Mouse (Mus musculus) embryo, embryonic 10.5 days (tissue): Measurements from ENCODE around the gene Arl10.
"Not testable (repeated sequence)": the region's sequence is repeated elsewhere in the genome, so short reads cannot be mapped to it uniquely, and the experiment has no call there.

Experiments used
- DNase-seq: peaks from one replicate; pipeline ENCODE4 v3.0.0-alpha.2; 2015; ENCODE audit warnings: low spot score

The Arl10 gene

DNA sequence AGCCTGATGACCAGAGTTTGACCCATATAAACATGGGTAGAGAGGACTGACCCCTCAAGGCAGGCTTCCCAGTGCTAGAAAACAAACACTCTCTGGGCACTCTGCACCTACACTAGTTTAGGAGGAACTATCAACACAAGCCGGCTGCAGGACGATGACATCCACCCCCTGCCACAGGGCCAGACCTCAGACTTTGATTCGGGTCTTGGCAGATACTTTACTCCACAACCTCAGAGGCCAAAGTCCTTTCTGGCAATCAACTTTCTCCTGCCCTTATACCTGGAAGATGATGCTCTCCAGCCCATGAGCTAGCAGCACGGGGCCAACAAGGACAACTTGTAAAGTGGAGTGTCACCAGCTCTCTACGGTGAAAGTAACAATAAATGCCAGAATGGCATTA is 8.0 kb downstream of the Arl10 start:
- no peak for DNase-seq

DNA sequence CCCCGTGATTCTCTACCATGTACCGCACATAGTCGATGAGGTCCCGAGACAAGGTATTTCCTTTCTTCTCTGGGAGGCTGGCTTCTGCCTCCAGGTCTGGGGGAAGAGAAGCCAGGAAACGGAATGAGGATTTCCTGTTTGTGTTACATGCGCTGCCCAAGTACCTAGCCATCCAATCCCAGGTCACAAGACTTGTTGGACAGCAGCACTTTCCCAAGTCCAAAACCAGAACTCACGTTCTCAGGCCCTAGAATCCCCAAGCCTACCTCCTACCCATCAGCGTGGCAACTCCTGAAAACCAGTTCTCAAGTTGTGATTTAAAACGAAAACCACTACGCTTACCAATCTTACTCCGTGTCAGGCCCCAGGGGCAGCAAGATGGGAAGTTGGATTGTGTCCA is 11.0 kb downstream of the Arl10 start:
- no peak for DNase-seq

DNA sequence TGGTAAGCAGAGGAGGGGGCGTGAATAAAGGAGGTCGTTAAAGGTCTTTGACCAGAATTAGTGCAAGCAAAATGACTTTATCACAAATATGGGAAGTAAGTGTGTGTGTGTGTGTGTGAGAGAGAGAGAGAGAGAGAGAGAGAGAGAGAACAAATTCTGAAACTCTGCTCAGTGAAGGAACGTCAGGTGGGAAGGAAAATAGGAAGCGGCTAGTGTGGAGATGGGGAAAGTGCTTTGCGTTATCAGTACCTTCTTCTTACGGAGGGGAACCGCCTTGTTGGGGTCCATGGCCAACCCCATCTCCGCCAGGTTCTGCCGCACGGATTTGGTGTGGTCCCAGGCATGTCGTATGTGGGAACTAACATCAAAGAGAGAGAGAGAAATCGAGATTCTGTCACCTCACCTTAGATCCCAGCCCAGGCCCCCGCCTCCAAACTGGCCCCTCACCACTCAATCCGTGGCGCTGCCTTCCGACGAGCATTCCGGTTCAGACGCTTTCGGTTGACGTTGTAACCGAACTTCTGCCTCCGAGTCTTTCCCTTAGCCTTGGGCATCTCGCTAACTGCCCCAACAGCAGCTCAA is 14.7 kb downstream of the Arl10 start:
- peak; percentile 24 for DNase-seq

DNA sequence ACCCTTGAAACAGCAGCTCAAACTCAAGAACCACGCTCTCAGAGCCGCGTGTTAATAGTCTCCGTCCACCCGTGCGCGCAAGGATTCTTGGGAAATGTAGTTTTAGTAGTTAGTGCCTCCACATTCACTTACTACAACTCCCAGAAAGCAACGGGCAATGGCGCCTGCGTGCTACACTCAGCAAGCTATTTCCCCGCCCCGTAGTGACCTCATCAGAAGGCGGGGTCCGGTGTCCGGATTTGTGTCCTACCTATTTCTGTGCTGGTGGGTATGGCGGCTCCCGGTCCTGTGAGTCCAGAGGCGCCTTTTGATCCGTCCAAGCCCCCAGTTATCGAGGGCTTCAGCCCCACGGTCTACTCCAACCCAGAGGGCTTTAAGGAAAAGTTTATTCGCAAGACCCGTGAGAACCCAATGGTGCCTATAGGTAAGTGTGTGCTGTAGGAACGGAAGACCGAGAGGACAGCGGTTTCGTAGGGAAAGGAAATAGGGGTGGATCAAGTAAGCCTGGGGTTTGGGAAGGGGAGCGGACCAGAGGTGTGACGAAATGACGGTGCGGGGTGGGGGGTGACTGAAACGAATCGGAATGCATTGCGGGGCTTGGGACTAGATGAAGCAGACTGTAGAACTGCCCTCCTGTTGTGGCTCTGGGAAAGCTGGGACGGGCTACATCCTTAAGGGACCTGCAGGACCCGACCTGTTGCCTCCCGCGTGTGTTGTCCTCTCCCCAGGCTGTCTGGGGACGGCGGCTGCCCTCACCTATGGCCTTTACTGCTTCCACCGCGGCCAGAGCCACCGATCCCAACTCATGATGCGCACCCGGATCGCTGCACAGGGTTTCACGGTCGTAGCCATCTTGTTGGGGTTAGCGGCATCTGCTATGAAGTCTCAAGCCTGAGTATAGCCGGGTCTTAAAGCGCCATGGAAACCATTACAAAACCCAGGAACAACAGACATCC is 15.5 kb downstream of the Arl10 start, which contains the start of the genes Nop16 and Higd2a:
Gene Nop16 (minus strand): TSS at position 95 of the 956 bp plus-strand sequence.
Gene Higd2a (plus strand): TSS at position 212 of the 956 bp plus-strand sequence.
- DNase-seq = peak; percentile 100

DNA sequence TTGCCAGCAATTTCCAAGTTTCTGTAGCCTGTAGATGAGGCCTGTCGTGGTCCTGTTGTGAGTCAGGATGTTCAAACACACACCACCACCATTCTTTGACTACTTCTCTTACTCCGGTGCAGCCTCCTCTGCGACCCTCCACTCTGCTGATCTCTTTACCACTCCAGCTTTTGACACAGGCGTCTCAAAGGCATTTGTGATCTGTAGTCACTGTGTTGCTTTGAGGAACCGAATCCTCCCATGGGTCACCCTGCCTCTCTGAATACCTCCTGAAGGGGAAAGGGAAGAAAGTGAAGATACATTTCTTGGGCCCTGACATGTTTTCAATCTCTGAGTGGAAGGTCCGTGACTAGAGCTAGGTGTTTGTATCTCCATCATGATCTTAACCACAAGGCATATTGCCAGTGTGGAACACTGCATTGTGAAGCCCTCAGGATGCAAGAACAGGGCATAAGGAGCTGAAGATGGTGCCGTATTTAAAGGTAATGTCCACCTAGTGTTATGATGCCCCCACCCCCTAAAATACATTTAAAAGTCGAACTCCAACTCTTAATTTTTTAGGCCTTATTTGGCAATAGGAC is 17.1 kb downstream of the Arl10 start:
- DNase-seq = no peak

DNA sequence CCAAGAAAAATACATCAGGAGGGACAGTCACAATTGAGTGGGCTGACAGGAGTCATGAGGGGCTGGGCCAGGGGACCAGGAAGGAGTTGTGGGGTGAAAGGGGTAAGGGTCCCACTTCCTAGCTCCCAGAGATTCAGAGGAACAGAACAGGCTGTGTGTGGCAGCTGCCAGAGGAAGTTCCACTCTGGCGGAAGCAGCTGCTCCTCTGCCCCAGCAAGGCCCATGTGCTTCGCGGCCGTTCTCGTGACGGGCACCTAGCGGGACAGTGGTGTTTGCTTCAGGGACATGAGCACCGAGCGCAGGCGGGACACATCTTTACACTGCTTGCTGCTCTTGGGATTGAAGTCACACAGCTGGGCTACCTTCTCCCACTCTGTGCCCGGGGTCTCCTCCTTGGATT is 18.8 kb downstream of the Arl10 start:
- no peak for DNase-seq

DNA sequence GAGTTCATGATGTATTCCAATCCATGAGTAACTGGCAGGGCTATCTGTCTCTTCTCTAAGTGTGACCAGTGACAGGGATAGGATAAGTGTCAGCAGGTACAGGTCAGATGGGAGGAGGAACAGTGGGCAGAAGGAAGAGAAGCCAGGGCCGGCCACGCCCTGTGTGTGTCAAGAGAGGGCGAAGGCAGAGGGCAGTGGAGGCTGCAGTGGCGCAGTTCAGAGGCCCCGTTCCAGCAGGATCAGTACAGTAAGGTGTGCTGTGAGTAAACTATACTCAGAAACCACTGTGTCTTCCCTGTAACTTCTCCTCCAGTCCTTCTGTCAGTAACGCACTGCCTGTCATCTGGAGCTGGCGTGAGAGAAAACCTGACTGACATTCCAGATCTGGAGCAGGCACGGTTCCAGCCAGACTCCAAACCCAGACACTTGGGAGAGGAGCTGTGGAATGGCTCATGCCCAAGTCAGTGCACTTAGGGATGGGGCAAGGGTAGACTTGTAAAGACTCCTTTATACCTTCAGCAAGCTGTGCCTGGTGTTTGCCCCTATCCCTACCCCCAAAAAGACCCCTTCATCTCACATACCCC is 21.4 kb downstream of the Arl10 start:
- no peak for DNase-seq

DNA sequence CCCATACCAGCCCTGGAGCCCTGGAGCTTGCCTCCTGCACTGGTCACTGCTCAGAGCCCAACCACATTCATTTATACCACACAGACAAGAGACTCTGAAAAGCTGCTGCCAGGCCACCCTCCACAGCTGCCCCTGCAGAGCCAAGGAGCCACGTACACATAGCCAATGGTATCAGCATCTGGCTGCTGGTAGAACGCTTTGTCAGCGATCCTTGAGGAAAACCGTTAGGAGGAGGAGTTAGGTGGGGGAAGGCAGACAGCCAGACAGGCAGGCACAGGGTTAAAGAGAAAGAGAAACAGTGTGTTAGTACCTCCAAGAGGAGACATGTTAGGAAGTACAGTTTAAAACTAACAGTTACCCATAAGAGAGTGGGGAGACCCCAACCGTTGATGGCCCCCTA is 22.1 kb downstream of the Arl10 start:
- no peak for DNase-seq

DNA sequence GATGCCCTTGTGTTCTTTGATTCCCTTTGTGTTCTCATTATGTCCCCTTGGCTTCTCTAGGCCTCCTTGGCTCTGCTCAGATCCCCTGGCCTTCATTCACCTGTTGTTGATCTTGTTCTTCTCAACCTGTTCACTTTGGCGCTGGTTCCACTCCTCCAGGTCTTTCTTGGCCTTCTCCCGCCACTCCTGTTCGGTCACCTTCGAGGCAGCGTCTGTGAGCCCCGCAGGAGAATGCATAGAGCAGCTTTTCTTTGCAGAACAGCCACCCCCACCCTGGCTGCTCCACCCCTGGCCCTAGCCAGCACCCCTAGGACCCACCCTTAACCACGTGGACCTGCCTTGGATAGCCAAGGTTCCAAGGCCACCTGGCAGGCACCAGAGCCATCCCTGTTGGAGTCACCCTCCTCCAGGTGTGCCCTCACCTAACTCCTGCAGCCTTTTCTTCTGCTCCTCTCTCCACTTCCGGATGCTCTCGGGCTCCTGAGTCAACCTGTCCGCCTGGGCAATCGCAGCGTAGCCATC is 23.9 kb downstream of the Arl10 start:
- DNase-seq = no peak

DNA sequence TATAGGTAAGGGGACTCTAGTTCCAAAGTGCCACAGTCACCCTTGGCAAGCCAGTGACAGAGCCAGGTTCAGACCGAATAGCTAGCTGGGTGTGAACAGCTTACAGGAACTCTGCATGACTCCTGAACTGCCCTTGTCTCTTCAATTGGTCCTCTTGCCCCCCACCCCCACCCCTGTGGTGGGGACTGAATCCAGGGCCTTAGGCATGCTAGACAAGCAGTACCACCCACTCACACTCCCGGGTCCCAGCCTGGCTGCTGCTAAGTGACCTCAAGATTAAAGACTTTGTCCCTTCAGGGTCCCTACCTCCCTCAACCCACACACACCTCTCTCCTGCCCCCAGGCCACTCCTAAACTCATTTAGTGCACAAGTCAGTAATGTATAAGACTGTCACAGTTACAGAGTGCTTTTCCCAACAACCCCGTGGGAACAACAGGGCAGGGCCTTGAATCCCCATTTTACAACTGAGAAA is 27.9 kb downstream of the Arl10 start:
- DNase-seq = no peak

DNA sequence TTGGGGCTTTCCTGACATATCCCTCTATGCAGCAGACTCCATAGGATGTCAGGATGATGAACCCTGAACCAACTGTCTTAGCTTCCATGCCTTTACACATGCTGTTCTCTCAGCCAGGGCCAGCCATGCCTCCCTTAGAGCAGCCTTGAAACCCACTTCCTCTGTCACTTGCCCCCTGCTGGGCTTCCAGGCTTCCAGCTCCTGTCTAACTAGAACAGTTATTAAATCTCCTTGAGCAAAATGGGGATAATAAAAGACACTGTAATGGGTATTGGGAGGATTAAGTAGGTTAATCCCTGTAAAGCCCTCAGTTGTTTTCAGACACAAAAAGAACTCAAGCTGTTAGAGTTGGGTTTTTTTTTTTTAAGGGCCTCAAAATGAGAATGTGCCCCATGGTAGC is 28.7 kb downstream of the Arl10 start:
- DNase-seq = no peak

DNA sequence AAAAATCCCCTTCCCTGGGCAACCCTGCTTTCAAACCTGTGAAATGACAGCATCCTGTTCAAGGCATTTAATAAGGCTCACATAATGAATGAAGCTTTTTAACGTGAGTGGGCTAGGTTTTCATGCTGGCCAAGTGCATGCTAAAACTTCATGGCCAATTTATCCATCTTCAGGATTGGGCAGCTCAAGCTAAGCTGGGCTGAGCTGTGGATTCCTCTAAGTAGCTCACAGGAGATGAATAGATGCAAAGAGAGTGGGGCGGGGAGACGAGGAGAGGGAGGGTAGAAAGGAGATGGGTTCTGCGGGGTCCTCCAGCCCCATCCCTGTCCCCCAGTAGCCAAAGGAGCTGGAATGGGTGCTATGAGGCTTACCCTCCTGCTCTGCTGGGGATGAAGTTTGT is 29.4 kb downstream of the Arl10 start:
- DNase-seq = no peak

DNA sequence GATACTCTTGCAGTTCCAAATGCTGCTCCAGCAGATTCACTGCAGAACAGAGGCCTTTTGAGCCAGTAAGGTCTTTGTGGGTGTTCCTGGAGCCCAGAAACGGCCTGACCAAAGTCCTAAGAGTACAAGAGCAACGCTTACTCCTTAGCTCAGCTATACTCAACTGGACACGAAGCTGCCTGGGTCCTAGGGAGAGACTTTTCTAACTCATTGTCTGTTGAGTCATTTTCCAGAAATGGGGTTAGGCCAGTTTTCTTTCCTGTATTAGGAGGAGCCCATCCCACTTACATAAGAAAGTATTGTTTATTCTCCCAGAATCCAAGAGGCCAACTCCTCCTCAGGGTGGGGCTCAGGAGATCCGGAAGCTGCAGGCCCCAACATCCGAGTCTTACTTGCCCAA is 30.6 kb downstream of the Arl10 start:
- no peak for DNase-seq

DNA sequence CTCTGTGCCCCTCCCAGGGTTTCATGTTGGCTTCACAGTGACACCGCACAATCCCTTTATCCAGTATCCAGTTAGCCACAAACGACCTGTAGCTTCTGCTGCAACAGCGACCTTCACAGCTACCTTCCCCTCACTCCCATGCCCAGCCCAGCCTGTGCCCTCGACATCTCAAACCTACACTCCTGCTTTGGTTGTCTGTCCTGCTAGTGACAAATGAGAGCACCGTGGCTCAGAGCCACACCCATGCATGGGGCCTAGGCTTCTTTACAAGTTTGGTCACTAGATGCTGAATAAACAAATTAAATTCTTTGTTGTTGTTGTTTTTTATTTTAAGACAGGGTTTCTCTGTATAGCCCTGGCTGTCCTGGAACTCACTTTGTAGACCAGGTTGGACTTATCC is 32.4 kb downstream of the Arl10 start:
- DNase-seq = no peak

DNA sequence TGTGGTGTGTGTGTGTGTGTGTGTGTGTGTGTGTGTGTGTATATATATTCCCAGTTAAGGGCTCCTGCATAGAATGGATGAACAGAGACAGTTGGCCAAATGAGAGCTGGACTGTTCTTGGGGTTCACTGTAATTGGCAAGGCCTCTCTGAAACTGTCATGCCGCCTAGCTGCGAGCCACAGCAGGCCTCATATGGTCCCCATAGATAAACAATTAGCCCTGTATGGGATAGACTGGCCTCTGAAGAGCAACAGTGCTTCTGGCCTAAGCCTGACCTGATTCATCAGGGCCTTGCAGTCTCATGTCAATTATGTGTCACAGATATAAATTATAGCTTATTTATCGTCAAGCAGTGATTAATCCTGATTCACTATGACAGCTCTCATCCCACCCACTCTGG is 33.2 kb downstream of the Arl10 start:
- DNase-seq = no peak

DNA sequence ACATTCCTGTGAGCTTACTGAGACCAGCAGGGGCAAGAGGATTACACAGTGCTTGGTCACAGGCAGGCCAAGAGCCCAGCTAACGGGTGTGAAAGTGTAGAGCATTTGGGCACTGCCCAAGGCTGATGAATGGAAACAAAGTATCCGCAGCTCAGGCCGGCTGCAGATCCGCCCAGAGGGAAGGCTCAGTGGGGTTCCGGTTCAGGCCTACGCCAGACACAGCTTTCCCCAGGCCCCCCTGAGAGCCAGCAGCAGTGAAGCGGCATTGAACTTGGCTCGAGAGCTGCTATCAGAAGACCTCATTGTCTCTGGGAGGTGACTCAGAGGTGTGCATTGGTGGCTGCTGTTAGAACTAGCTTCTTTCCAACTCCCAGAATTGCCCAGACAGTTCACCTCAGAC is 33.9 kb downstream of the Arl10 start:
- no peak for DNase-seq

DNA sequence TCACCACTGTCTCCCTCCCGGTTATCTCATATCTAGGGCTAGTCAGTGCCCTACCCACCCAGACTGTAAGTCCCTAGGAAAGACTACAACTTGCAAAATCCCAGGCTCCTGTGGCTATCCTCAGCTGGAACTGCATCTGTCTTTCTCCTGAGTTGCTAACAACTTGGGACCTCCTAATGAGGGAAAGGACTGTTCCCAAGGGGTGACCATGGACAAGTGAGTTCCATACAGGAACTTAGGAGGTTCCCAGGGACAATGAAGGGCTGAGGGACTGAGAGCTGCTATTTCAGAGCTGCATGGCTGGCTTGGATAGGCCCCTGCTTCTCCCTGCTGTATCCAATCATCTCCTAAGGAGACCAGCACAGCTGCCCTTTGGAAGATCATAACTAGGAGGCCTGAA is 34.5 kb downstream of the Arl10 start:
- DNase-seq = no peak

DNA sequence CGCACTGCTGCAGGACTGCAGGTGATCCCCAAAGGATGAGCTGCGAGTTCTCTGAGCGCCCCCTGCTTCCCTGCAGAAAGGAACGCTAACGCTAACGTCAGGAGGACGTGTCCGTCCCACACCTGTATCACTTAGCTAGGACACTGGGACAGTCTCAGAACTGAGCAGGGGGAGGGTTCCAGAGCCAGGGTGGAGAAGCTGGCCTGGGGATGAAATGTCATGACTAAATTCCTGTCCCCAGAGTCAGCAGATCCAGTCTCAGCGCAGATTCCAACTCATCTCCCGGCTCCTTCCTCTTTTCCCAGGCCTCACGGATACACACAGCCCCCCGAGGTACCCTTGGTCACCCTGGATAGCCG is 35.8 kb downstream of the Arl10 start:
- DNase-seq = no peak

DNA sequence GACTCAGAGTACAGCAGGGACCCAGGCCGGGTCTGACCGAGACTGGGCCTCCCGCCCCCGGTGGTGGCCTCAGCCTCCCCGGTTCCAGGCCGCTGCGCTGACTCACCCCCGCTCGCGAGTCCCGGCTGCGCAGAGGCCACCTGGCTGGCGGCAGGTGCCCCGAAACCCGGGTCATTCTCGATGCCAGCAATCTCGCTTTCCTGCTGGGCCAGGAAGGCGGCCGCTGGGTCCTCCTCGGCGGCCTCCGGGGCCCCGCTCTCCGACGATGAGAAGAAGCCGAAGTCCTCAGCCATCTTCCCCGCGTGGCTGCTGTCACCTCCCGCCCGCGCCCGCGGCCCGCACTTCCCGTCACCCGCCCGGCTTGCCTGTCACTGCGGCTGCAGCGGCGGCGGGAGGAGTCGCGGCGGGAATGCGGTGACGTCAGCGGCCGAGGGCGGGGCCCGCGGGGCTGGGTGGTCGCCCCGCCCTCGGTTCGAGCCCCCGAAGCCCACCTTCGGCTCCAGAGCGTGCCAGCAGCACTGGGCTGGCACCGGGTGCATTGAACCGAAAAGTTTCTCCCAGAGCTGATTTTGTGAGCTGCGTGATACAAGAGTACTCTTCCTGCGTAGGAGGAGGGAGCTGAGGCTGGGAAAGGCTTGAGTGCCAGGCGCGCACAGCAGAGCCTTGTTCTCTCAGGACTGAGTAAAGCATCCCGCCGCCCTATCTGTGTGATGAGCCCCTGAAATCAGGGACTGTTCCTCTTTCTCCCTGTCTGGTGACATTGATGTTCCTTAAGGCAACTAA is 36.3 kb downstream of the Arl10 start, which contains the start of gene Cltb:
Gene Cltb (minus strand): TSS at position 373 of the 783 bp plus-strand sequence.
- DNase-seq = peak; percentile 82

DNA sequence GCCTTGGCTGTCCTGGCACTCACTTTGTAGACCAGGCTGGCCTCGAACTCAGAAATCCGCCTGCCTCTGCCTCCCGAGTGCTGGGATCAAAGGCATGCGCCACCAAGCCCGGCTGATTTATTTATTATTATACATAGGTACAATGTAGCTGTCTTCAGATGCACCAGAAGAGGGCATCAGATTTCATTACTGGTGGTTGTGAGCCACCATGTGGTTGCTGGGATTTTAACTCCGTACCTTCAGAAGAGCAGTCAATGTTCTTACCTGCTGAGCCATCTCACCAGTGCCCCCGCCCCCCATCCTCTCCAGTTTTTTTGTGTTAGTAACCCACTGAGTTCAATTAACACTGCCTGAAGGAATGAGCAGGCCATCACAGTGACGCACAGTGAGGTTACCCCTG is 38.3 kb downstream of the Arl10 start:
- not testable (repeated sequence) for DNase-seq

DNA sequence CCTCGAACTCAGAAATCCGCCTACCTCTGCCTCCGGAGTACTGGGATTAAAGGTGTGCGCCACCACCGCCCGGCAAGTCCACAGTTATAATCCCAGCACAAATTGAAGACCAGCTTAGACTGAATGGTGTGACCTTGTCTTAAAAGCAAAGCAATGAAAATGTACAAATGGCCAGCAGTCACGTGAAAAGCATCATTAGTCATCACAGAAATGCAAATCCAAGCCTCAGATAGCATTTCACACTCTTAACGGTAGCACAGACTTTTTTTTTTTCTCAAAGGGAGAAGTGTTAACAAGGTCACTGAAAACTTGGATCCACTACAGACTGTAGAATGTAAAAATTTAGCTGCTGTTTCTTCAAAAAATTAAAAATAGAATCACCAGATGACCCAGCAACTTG is 41.5 kb downstream of the Arl10 start:
- no peak for DNase-seq

DNA sequence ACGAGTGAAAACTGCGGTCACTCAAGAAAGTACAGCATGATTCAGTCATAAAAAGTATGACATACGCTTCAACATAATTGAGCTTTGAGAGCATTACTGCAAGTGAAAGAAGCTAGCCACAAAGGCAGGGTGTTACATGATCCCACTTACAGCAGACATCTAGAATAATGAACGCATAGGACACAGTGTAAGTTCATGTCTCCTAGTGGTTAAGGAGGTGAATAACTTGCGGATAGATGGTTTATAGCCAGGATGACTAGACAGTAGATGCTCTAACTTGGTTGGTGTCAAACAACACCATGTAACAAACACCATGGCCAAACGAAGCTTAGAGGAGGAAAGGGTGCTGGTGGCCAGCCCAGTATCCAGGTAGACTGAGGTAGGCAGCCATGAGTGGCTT is 42.2 kb downstream of the Arl10 start:
- no peak for DNase-seq
